Comparison of ENCODE assay signal across 32 mouse cellular contexts in genomic region chr13:102688121-102688520, GRCm38 (mm10). TPM values are rescaled to one million over a fixed set of nuclear protein-coding genes. Genes with fewer than 3 reads are reported as not detected.
DNase-seq lines count a peak whose midpoint lies in the region; ATAC-seq and TF ChIP-seq lines count a peak whose summit lies in the region.
"Had no signal": no experiment of that assay in that cellular context is flagged by ENCODE, and none has a peak within 500 bp of the region (broad histone marks: within the 10 kb centered on the region; RNA-seq: fewer than 3 reads in every experiment).

No protein-coding gene starts in this region.

- no peak for TF ChIP-seq POLR2A in liver, adult 2 months (IDR thresholded peaks at IDR 0.05; ENCODE audit: extremely low read depth, insufficient read depth, low read length)
- no peak for TF ChIP-seq POLR2A in bone marrow macrophage, adult 2 months (IDR thresholded peaks at IDR 0.05; ENCODE audit: borderline replicate concordance, low read depth, low read length)

- WGBS in liver, adult 2 months = 76% methylated on average over 1 of the region's 1 CpGs
- WGBS in liver, embryonic 11.5 days = 96% methylated on average over 1 of the region's 1 CpGs
- WGBS in neural tube, embryonic 15.5 days = 85% methylated on average over 1 of the region's 1 CpGs

- no peak overlapping the region for H3K9ac ChIP-seq in liver, adult 2 months (ENCODE audit: low read depth, low read length)
- H3K9ac ChIP-seq in liver, embryonic 11.5 days (ENCODE audit: low read depth, low read length) = no peak overlapping the region
- H3K9ac ChIP-seq in neural tube, embryonic 15.5 days (replicated peaks) = no peak overlapping the region
- H3K9ac ChIP-seq: embryonic facial prominence, embryonic 12.5 days; forebrain, embryonic 15.5 days; heart, embryonic 12.5 days; hindbrain, embryonic 15.5 days; liver, embryonic 14.5 days; lung, embryonic 14.5 days; midbrain, embryonic 13.5 days had no signal

- no peak for ATAC-seq in liver, embryonic 11.5 days (replicated peaks; ENCODE audit: low FRiP score)
- ATAC-seq in megakaryocyte, adult 5-6 weeks (ENCODE audit: poor library complexity, severe bottlenecking) = peak; percentile 49
- no peak for ATAC-seq in neural tube, embryonic 15.5 days (ENCODE audit: low FRiP score)
- ATAC-seq: activated CD4-positive, CD25-positive, alpha-beta regulatory T cell, adult 4 months; forebrain, embryonic 15.5 days; inflammation-experienced regulatory T-cells, adult 6 months; midbrain, embryonic 13.5 days had no signal

- 0 out of 2 replicates have a peak overlapping the region, but pooled peaks have one; percentile 24 for H3K27ac ChIP-seq in liver, adult 2 months (replicated peaks; ENCODE audit: insufficient read depth, low read depth, low read length)
- H3K27ac ChIP-seq in liver, embryonic 11.5 days (ENCODE audit: low read depth, low read length) = no peak overlapping the region
- H3K27ac ChIP-seq in bone marrow macrophage, adult 2 months (ENCODE audit: insufficient read depth, low read depth, low read length) = peak overlapping the region; percentile 92
- H3K27ac ChIP-seq in neural tube, embryonic 15.5 days (replicated peaks) = no peak overlapping the region
- H3K27ac ChIP-seq: embryonic facial prominence, embryonic 12.5 days; forebrain, embryonic 15.5 days; gastrocnemius, adult 2 months; hindbrain, embryonic 15.5 days; liver, embryonic 14.5 days; midbrain, embryonic 13.5 days; stomach, postnatal 0 days had no signal

- H3K4me1 ChIP-seq in liver, adult 2 months (ENCODE audit: control insufficient read depth, insufficient read depth, low read length) = peaks cover 2% of the 10 kb centered on the region; the same call in 1 of the 2 replicates
- no peaks in the 10 kb centered on the region for H3K4me1 ChIP-seq in liver, embryonic 11.5 days (replicated peaks; ENCODE audit: control insufficient read depth, insufficient read depth, low read length)
- peaks cover 80% of the 10 kb centered on the region for H3K4me1 ChIP-seq in bone marrow macrophage, adult 2 months (ENCODE audit: control insufficient read depth, insufficient read depth, low read length)
- H3K4me1 ChIP-seq in neural tube, embryonic 15.5 days = no peaks in the 10 kb centered on the region
- H3K4me1 ChIP-seq: embryonic facial prominence, embryonic 12.5 days had no signal

- H3K4me3 ChIP-seq in liver, adult 2 months (ENCODE audit: insufficient read depth, low read depth, low read length) = no peak overlapping the region
- no peak overlapping the region for H3K4me3 ChIP-seq in liver, embryonic 11.5 days (ENCODE audit: low read depth, low read length)
- H3K4me3 ChIP-seq in bone marrow macrophage, adult 2 months (ENCODE audit: insufficient read depth, low read length) = no peak overlapping the region
- H3K4me3 ChIP-seq in neural tube, embryonic 15.5 days (replicated peaks) = no peak overlapping the region
- H3K4me3 ChIP-seq: embryonic facial prominence, embryonic 12.5 days; forebrain, embryonic 15.5 days; gastrocnemius, adult 2 months; heart, embryonic 12.5 days; hindbrain, embryonic 15.5 days; midbrain, embryonic 13.5 days had no signal

- no peak overlapping the region for H3K4me2 ChIP-seq in liver, embryonic 11.5 days
- H3K4me2 ChIP-seq in neural tube, embryonic 15.5 days = no peak overlapping the region
- H3K4me2 ChIP-seq: embryonic facial prominence, embryonic 12.5 days; forebrain, embryonic 15.5 days; heart, embryonic 12.5 days; hindbrain, embryonic 15.5 days; lung, embryonic 14.5 days; midbrain, embryonic 13.5 days had no signal

- no peaks in the 10 kb centered on the region for H3K79me2 ChIP-seq in liver, adult 2 months (ENCODE audit: control insufficient read depth, insufficient read depth, low read length)

- DNase-seq in liver, adult 2 months (ENCODE audit: extremely low read depth, low read depth, low spot score) = peak; percentile 34
- no peak for DNase-seq in liver, embryonic 11.5 days (ENCODE audit: low spot score)
- DNase-seq in A20 (ENCODE audit: low read depth, low spot score) = peak; percentile 43
- no peak for DNase-seq in adrenal gland, adult 18-20 months (ENCODE audit: low spot score in 2 of 2)
- DNase-seq: adrenal gland, adult 8-10 months; B cell, adult 2 months; cerebellum, adult 11 months; cerebellum, adult 9-10 months; cerebellum, postnatal 36 days; embryo, embryonic 11 days; gastrocnemius, adult 2 months; heart, postnatal 4 days; kidney, adult 11 months; layer of hippocampus, postnatal 36 days; left cerebral cortex, postnatal 4 days; lung, embryonic 14.5 days; retina, postnatal 1 day; right cerebral cortex, postnatal 14 days; thymus, adult 18-20 months; thymus, postnatal 25 days had no signal

- no peaks in the 10 kb centered on the region for H3K36me3 ChIP-seq in liver, adult 2 months (ENCODE audit: control insufficient read depth, insufficient read depth, low read length)
- no peaks in the 10 kb centered on the region for H3K36me3 ChIP-seq in liver, embryonic 11.5 days (ENCODE audit: control insufficient read depth, insufficient read depth, low read length)
- H3K36me3 ChIP-seq in neural tube, embryonic 15.5 days = no peaks in the 10 kb centered on the region
- H3K36me3 ChIP-seq: embryonic facial prominence, embryonic 12.5 days; forebrain, embryonic 15.5 days; heart, embryonic 12.5 days; hindbrain, embryonic 15.5 days; midbrain, embryonic 13.5 days had no signal

- H3K9me3 ChIP-seq in liver, embryonic 11.5 days (ENCODE audit: control insufficient read depth, low read length) = no peaks in the 10 kb centered on the region
- H3K9me3 ChIP-seq in neural tube, embryonic 15.5 days (replicated peaks) = no peaks in the 10 kb centered on the region
- H3K9me3 ChIP-seq: embryonic facial prominence, embryonic 12.5 days; forebrain, embryonic 15.5 days; heart, embryonic 12.5 days; hindbrain, embryonic 15.5 days; midbrain, embryonic 13.5 days had no signal

- TF ChIP-seq CTCF in liver, adult 2 months (IDR thresholded peaks at IDR 0.05; ENCODE audit: low read depth, low read length) = no peak
- no peak for TF ChIP-seq CTCF in bone marrow macrophage, adult 2 months (IDR thresholded peaks at IDR 0.05; ENCODE audit: low read depth, low read length)

- H3K27me3 ChIP-seq in liver, adult 2 months (ENCODE audit: control insufficient read depth, insufficient read depth, low read length) = no peaks in the 10 kb centered on the region
- no peaks in the 10 kb centered on the region for H3K27me3 ChIP-seq in liver, embryonic 11.5 days (replicated peaks; ENCODE audit: control insufficient read depth, insufficient read depth, low read length)
- no peaks in the 10 kb centered on the region for H3K27me3 ChIP-seq in neural tube, embryonic 15.5 days (replicated peaks)
- H3K27me3 ChIP-seq: embryonic facial prominence, embryonic 12.5 days; forebrain, embryonic 15.5 days; heart, embryonic 12.5 days; hindbrain, embryonic 15.5 days; midbrain, embryonic 13.5 days had no signal

RNA-seq across cellular contexts. Expression of gene Cd180, which starts 5.2 kb away (rescaled TPM):
- 1.6 and 2.6 TPM in 2 replicates for total RNA-seq in liver, adult 2 months (2014; rRNA removed)
- polyA plus RNA-seq in liver, adult 2 months (2012; rRNA removed) = 1.1 and 2.1 TPM in 2 replicates
- 0.68 and 1.7 TPM in 2 replicates for polyA plus RNA-seq in liver, embryonic 11.5 days (2014; fragmentation: Nextera tagmentation; extraction: Ambion mirVana)
- 231 and 258 TPM in 2 replicates for polyA plus RNA-seq in bone marrow macrophage, adult 2 months (2012; ENCODE audit: insufficient read depth, insufficient read length, missing spikeins)
- total RNA-seq in megakaryocyte, adult 5-6 weeks (2015) = 223 and 239 TPM in 2 replicates
- 49.9 and 60.6 TPM in 2 replicates for total RNA-seq in megakaryocyte, adult 5-6 weeks (2017)
- 1 to 10 TPM in 1 of 2 experiments, under 1 TPM in 1; 0.93 to 3.2 TPM for total RNA-seq in adrenal gland, adult 18-20 months (2021)
- polyA plus RNA-seq in neural tube, embryonic 15.5 days (2015; fragmentation: Nextera tagmentation; extraction: Ambion mirVana) = 0.77 and 0.87 TPM in 2 replicates

Comparison
In these comparisons a context has a peak if more than half of its experiments do, and no peak if none do; other contexts are left out.
1. DNase-seq: peak in liver, adult 2 months (single experiment) and A20 (single experiment); none in liver, embryonic 11.5 days (single experiment) and adrenal gland, adult 18-20 months (0 of 2).
2. H3K27ac ChIP-seq: peak in liver, adult 2 months (single experiment) and bone marrow macrophage, adult 2 months (single experiment); none in liver, embryonic 11.5 days (single experiment) and neural tube, embryonic 15.5 days (single experiment).
3. RNA of gene Cd180, which starts 5.2 kb away (polyA plus RNA-seq): 231 to 258 TPM in bone marrow macrophage, adult 2 months; 1.1 to 2.1 TPM in liver, adult 2 months, 0.68 to 1.7 TPM in liver, embryonic 11.5 days and 0.77 to 0.87 TPM in neural tube, embryonic 15.5 days; every median in the first group is over 10 times any median in the second.